Mouse (Mus musculus): Measurements from ENCODE around the gene Ppara. TPM values are rescaled to one million over a fixed set of nuclear protein-coding genes. Genes with fewer than 3 reads are reported as not detected.

Gene Ppara
- 4.3 and 4.9 TPM in 2 replicates for polyA plus RNA-seq (2015; fragmentation: Nextera tagmentation; extraction: Ambion mirVana)

- H3K4me2 ChIP-seq: peak within 1 kb of the TSS; percentile 97
- peak within 1 kb of the TSS; percentile 79 for H3K4me3 ChIP-seq
- peak; percentile 37 for ATAC-seq (ENCODE audit: borderline replicate concordance, extremely low read depth, low FRiP score, low TSS enrichment)
- H3K36me3 ChIP-seq: no peaks in the 10 kb centered on the region
- H3K9ac ChIP-seq: peak within 1 kb of the TSS; percentile 58
- H3K4me1 ChIP-seq: peaks cover 8% of the 10 kb centered on the region; the same call in 1 of the 2 replicates
- H3K27me3 ChIP-seq: peaks cover 52% of the 10 kb centered on the region
- no peak within 1 kb of the TSS for H3K27ac ChIP-seq
- H3K9me3 ChIP-seq: no peaks in the 10 kb centered on the region
- WGBS: 2% methylated on average over 28 of the region's 28 CpGs
Measured at GRCm38 (mm10) chr15:85734571-85735033, at the start of gene Ppara. Ppara (plus strand) TSS chr15:85734983.

GRCm38 (mm10) chr15:85686641-85687395, 48.0 kb upstream of the Ppara start:
- peak; percentile 92 for ATAC-seq (ENCODE audit: borderline replicate concordance, extremely low read depth, low FRiP score, low TSS enrichment)
- H3K4me3 ChIP-seq: no peak overlapping the region
- peaks cover 56% of the 10 kb centered on the region for H3K4me1 ChIP-seq
- H3K4me2 ChIP-seq: peak overlapping the region; percentile 37
- 34% methylated on average over 11 of the region's 11 CpGs for WGBS
- H3K36me3 ChIP-seq: peaks cover 60% of the 10 kb centered on the region
- no peaks in the 10 kb centered on the region for H3K9me3 ChIP-seq
- H3K27me3 ChIP-seq: no peaks in the 10 kb centered on the region
- 0 out of 2 replicates have a peak overlapping the region, but pooled peaks have one; percentile 2 for H3K9ac ChIP-seq
- H3K27ac ChIP-seq: peak overlapping the region; percentile 95

GRCm38 (mm10) chr15:85687630-85688410, 47.0 kb upstream of the Ppara start:
- no peak for ATAC-seq (ENCODE audit: borderline replicate concordance, extremely low read depth, low FRiP score, low TSS enrichment)
- H3K27me3 ChIP-seq: no peaks in the 10 kb centered on the region

GRCm38 (mm10) chr15:85688734-85689133, 46.0 kb upstream of the Ppara start:
- Histone ChIP-seq H3K27ac (peak overlapping the region; percentile 95; the same call in 1 of the 2 replicates), H3K9me3 (no peaks in the 10 kb centered on the region), H3K4me3 (no peak overlapping the region), H3K4me1 (peaks cover 47% of the 10 kb centered on the region), H3K9ac (no peak overlapping the region), H3K27me3 (no peaks in the 10 kb centered on the region), H3K4me2 (no peak overlapping the region), H3K36me3 (peaks cover 63% of the 10 kb centered on the region)
- 78% methylated on average over 6 of the region's 6 CpGs for WGBS
- ATAC-seq (ENCODE audit: borderline replicate concordance, extremely low read depth, low FRiP score, low TSS enrichment): no peak

More at GRCm38 (mm10) chr15:85687630-85688410, 47.0 kb upstream of the Ppara start:
- WGBS: 56% methylated on average over 15 of the region's 15 CpGs
- H3K4me1 ChIP-seq: peaks cover 53% of the 10 kb centered on the region
- H3K9me3 ChIP-seq: no peaks in the 10 kb centered on the region
- H3K9ac ChIP-seq: 0 out of 2 replicates have a peak overlapping the region, but pooled peaks have one; percentile 2
- H3K27ac ChIP-seq: peak overlapping the region; percentile 95
- peak overlapping the region; percentile 37 for H3K4me2 ChIP-seq
- peaks cover 63% of the 10 kb centered on the region for H3K36me3 ChIP-seq
- H3K4me3 ChIP-seq: no peak overlapping the region

DNA sequence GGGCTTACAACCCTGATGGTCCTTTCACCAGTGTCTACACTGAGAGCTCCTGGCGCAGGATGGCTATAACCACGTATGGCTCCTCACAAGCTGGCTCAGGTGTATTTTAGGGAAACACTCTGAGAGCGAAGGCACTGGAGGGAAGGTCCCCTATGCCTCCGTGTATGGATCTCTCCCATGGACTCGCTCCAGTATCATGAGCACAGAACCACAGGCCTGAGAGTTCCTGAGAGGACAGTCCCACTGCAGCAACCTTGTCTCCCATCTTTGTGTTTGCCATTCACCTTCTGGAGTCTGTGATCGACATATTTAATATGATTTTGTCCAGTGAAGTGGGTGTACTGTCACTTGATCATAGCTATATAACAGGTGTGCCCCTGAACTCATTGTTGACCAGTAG, 45.3 kb upstream of the Ppara start:
- Histone ChIP-seq H3K36me3 (peaks cover 64% of the 10 kb centered on the region), H3K9me3 (no peaks in the 10 kb centered on the region), H3K4me2 (no peak overlapping the region), H3K9ac (no peak overlapping the region), H3K4me3 (no peak overlapping the region), H3K27me3 (no peaks in the 10 kb centered on the region), H3K27ac (no peak overlapping the region), H3K4me1 (peaks cover 39% of the 10 kb centered on the region)
- 88% methylated on average over 6 of the region's 6 CpGs for WGBS
- ATAC-seq (ENCODE audit: borderline replicate concordance, extremely low read depth, low FRiP score, low TSS enrichment): no peak

- no peak overlapping the region for H3K9ac ChIP-seq
- no peaks in the 10 kb centered on the region for H3K27me3 ChIP-seq
- no peak for ATAC-seq (ENCODE audit: borderline replicate concordance, extremely low read depth, low FRiP score, low TSS enrichment)
- H3K4me2 ChIP-seq: no peak overlapping the region
- no peak overlapping the region for H3K4me3 ChIP-seq
- no peaks in the 10 kb centered on the region for H3K9me3 ChIP-seq
- WGBS: 85% methylated on average over 6 of the region's 6 CpGs
- H3K4me1 ChIP-seq: peaks cover 34% of the 10 kb centered on the region
- H3K27ac ChIP-seq: no peak overlapping the region
- peaks cover 65% of the 10 kb centered on the region for H3K36me3 ChIP-seq
Measured at GRCm38 (mm10) chr15:85690058-85690457, 44.7 kb upstream of the Ppara start.

DNA sequence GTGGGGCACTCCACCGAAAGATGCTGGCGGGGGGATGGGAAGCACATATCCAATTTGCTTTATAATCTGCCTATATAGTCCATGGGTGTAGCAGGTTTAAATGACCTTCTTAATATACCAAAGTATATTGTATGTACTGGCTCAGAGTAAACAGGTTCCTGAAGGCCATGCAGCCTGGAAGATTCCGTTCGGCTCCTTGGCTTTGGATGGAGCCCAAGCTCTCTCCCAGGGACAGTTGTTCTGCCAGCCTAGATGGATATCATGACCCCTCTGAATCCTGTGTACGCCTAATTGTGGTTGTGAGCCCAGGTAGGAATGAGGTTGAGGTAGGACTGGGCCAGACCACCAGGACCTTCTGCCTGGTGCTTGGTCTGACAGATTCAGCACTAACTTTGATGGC, 43.9 kb upstream of the Ppara start:
- ATAC-seq (ENCODE audit: borderline replicate concordance, extremely low read depth, low FRiP score, low TSS enrichment): no peak
- Histone ChIP-seq H3K9ac (no peak overlapping the region), H3K4me1 (peaks cover 26% of the 10 kb centered on the region), H3K9me3 (no peaks in the 10 kb centered on the region), H3K27me3 (no peaks in the 10 kb centered on the region), H3K4me2 (no peak overlapping the region), H3K27ac (no peak overlapping the region), H3K4me3 (no peak overlapping the region), H3K36me3 (peaks cover 68% of the 10 kb centered on the region)
- 85% methylated on average over 5 of the region's 5 CpGs for whole genome bisulfite sequencing

DNA sequence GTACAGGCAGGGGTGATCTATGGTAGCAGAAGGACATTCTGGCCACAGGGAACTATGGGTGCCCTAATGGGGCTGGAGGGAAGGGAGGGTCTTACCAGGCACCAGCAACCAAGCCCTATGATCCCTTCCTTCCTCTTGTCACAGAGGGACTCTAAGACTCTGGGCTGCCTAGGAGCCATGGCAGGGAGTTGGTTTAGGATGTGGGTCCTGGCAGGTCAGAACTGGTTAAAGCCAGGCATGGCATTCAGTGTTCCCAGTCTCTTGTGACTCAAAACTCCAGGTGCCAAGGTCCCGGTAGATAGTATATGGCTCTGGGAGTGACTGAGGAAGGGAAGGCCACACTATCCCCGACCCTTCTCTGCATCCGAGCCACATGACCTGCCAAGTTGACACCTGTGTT, 41.7 kb upstream of the Ppara start:
- WGBS: 79% methylated on average over 3 of the region's 3 CpGs
- H3K4me1 ChIP-seq: peaks cover 5% of the 10 kb centered on the region
- H3K27me3 ChIP-seq: no peaks in the 10 kb centered on the region
- H3K27ac ChIP-seq: no peak overlapping the region
- no peak overlapping the region for H3K4me2 ChIP-seq
- no peak overlapping the region for H3K4me3 ChIP-seq
- ATAC-seq (ENCODE audit: borderline replicate concordance, extremely low read depth, low FRiP score, low TSS enrichment): no peak
- peaks cover 81% of the 10 kb centered on the region for H3K36me3 ChIP-seq
- no peaks in the 10 kb centered on the region for H3K9me3 ChIP-seq
- H3K9ac ChIP-seq: no peak overlapping the region

DNA sequence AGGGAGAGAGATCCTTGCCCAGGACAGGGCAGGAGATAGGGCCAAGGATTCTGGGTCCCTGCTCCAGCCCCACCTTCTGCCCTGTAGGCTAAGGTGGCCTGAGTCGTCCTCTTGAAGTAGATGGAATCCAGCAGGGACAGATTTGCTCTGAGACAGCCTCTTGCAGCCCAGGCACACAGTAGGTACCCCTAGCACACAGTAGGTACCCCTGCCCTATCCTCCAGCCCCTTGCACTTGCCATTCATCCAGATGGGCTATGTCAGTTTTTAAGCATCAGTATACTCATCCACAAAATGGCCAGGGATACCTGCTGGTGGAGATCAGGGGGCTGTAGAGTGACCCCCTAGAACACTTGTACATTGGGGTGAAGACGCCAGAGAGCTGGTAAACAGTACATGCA, 41.0 kb upstream of the Ppara start:
- Histone ChIP-seq H3K4me2 (no peak overlapping the region), H3K27ac (no peak overlapping the region), H3K9ac (no peak overlapping the region), H3K4me3 (no peak overlapping the region), H3K9me3 (no peaks in the 10 kb centered on the region), H3K4me1 (no peaks in the 10 kb centered on the region), H3K27me3 (no peaks in the 10 kb centered on the region), H3K36me3 (peaks cover 83% of the 10 kb centered on the region)
- ATAC-seq (ENCODE audit: borderline replicate concordance, extremely low read depth, low FRiP score, low TSS enrichment): no peak
- 70% methylated on average over 2 of the region's 2 CpGs for WGBS

DNA sequence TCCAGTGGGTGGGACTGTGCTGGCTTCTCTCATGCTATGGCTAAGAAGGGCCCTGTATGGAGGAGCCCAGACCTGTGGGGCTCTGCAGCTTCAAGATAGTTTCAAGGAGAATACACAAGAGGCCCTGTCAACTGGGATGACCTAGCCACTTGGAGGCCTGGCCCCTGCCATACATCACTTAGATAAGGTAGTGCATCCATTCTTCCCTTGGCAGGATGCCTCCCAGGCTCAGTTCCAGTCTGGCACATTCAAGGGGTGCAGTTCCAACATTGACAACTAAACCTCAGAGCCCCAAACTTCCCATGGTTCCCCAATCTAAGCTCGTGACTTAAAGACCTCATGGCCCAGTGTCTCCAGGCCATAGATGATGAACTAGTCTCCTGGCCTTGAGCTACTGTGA, 40.4 kb upstream of the Ppara start:
- Histone ChIP-seq H3K4me2 (no peak overlapping the region), H3K4me1 (no peaks in the 10 kb centered on the region), H3K9ac (no peak overlapping the region), H3K27ac (no peak overlapping the region), H3K4me3 (no peak overlapping the region), H3K36me3 (peaks cover 87% of the 10 kb centered on the region), H3K27me3 (no peaks in the 10 kb centered on the region), H3K9me3 (no peaks in the 10 kb centered on the region)
- WGBS: 83% methylated on average over 1 of the region's 1 CpGs
- no peak for ATAC-seq (ENCODE audit: borderline replicate concordance, extremely low read depth, low FRiP score, low TSS enrichment)

- Histone ChIP-seq H3K27ac (no peak overlapping the region), H3K36me3 (peaks cover 87% of the 10 kb centered on the region), H3K4me1 (no peaks in the 10 kb centered on the region), H3K9me3 (no peaks in the 10 kb centered on the region), H3K27me3 (no peaks in the 10 kb centered on the region), H3K4me3 (no peak overlapping the region), H3K9ac (no peak overlapping the region), H3K4me2 (no peak overlapping the region)
- ATAC-seq (ENCODE audit: borderline replicate concordance, extremely low read depth, low FRiP score, low TSS enrichment): no peak
- WGBS: 89% methylated on average over 4 of the region's 4 CpGs
Measured at GRCm38 (mm10) chr15:85695304-85695703, 39.5 kb upstream of the Ppara start.

Data from lung, embryonic 15.5 days (tissue).